Mouse (Mus musculus): ENCODE data around the gene Miip. TPM values are rescaled to one million over a fixed set of nuclear protein-coding genes. Genes with fewer than 3 reads are reported as not detected.

The Miip gene
- polyA plus RNA-seq, 1 experiment from 2014 or later = 42.8 TPM

- Histone ChIP-seq H3K4me3 (no peak overlapping the region), H3K9ac (no peak overlapping the region), H3K4me1 (no peaks in the 10 kb centered on the region), H3K4me2 (replicated peaks) (no peak overlapping the region), H3K36me3 (no peaks in the 10 kb centered on the region), H3K9me3 (peaks cover 20% of the 10 kb centered on the region), H3K27ac (no peak overlapping the region), H3K27me3 (no peaks in the 10 kb centered on the region)
- ATAC-seq (ENCODE audit: low FRiP score, low read depth) = no peak
- WGBS = 81% methylated on average over 2 of the region's 2 CpGs
Observed at GRCm38 (mm10) chr4:147814592-147815167, 53.9 kb downstream of the Miip start.

DNA sequence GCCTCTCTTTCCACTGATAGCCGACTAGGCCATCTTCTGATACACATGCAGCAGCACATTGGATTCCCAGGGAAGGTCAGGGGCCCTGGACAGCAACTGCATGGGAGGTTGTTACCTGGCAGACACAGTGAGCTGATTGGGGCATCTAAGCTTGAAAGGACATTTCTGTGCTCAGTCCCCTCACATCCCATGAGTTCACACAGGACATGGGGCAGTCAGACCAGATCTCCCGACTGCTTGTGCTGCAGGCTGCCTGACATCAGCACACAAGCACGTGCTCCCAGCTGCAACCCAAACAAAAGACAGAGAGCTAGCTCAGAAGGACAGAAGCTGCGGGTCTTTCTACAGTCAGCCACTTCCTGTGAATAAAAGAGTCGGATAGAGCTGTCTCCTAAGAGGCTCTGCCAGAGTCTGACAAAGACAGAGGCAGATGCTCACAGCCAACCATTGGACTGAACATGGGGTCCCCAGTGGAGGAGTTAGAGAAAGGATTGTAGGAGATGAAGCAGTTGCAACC, 55.3 kb downstream of the Miip start:
- Histone ChIP-seq H3K9me3 (peaks cover 9% of the 10 kb centered on the region), H3K27ac (no peak overlapping the region), H3K4me1 (peaks cover 5% of the 10 kb centered on the region; the same call in 1 of the 2 replicates), H3K27me3 (no peaks in the 10 kb centered on the region), H3K4me3 (no peak overlapping the region), H3K4me2 (replicated peaks) (no peak overlapping the region), H3K36me3 (no peaks in the 10 kb centered on the region), H3K9ac (no peak overlapping the region)
- WGBS = 51% methylated on average over 5 of the region's 5 CpGs
- ATAC-seq (ENCODE audit: low FRiP score, low read depth) = no peak

Other genes with a start within 250 kb of the Miip start
- 2.7 TPM in 2 replicates for gene Zfp979, start 226.3 kb downstream of the Miip start, polyA plus RNA-seq (2015; fragmentation: Nextera tagmentation; extraction: Ambion mirVana)
- not detected in 2 replicates for gene Zfp534, start 166.3 kb downstream of the Miip start, polyA plus RNA-seq (2015; fragmentation: Nextera tagmentation; extraction: Ambion mirVana)
- gene Zfp984, start 59.0 kb downstream of the Miip start, polyA plus RNA-seq (2015; fragmentation: Nextera tagmentation; extraction: Ambion mirVana) = 6.1 and 7.1 TPM in 2 replicates
- 5.4 and 7.1 TPM in 2 replicates for gene Zfp933, start 20.4 kb downstream of the Miip start, polyA plus RNA-seq (2015; fragmentation: Nextera tagmentation; extraction: Ambion mirVana)
- 11.3 and 13.0 TPM in 2 replicates for gene Fv1, start 163 bp upstream of the Miip start, polyA plus RNA-seq (2015; fragmentation: Nextera tagmentation; extraction: Ambion mirVana)
- gene Mfn2, start 35.9 kb upstream of the Miip start, polyA plus RNA-seq (2015; fragmentation: Nextera tagmentation; extraction: Ambion mirVana) = 33.7 and 37.8 TPM in 2 replicates
- 78.2 and 82.8 TPM in 2 replicates for gene Plod1, start 68.0 kb upstream of the Miip start, polyA plus RNA-seq (2015; fragmentation: Nextera tagmentation; extraction: Ambion mirVana)
- 13.4 and 13.7 TPM in 2 replicates for gene 2510039O18Rik, start 72.1 kb upstream of the Miip start, polyA plus RNA-seq (2015; fragmentation: Nextera tagmentation; extraction: Ambion mirVana)
- not detected in 2 replicates for gene Nppb, start 117.0 kb upstream of the Miip start, polyA plus RNA-seq (2015; fragmentation: Nextera tagmentation; extraction: Ambion mirVana)
- not detected in 2 replicates for gene Nppa, start 131.9 kb upstream of the Miip start, polyA plus RNA-seq (2015; fragmentation: Nextera tagmentation; extraction: Ambion mirVana)
- gene Clcn6, start 170.0 kb upstream of the Miip start, polyA plus RNA-seq (2015; fragmentation: Nextera tagmentation; extraction: Ambion mirVana) = 7.5 and 8.2 TPM in 2 replicates
- 24.3 and 24.9 TPM in 2 replicates for gene Mthfr, start 170.3 kb upstream of the Miip start, polyA plus RNA-seq (2015; fragmentation: Nextera tagmentation; extraction: Ambion mirVana)
- 13.2 and 14.1 TPM in 2 replicates for gene Agtrap, start 219.2 kb upstream of the Miip start, polyA plus RNA-seq (2015; fragmentation: Nextera tagmentation; extraction: Ambion mirVana)

Measured in limb, embryonic 13.5 days (tissue).